Mouse (Mus musculus) lung, postnatal 14 days (tissue): ENCODE measurements around the gene Cdc34b.

Source experiments
- DNase-seq: peaks from one replicate; pipeline ENCODE4 v3.0.0; 2021

Cdc34b gene

DNA sequence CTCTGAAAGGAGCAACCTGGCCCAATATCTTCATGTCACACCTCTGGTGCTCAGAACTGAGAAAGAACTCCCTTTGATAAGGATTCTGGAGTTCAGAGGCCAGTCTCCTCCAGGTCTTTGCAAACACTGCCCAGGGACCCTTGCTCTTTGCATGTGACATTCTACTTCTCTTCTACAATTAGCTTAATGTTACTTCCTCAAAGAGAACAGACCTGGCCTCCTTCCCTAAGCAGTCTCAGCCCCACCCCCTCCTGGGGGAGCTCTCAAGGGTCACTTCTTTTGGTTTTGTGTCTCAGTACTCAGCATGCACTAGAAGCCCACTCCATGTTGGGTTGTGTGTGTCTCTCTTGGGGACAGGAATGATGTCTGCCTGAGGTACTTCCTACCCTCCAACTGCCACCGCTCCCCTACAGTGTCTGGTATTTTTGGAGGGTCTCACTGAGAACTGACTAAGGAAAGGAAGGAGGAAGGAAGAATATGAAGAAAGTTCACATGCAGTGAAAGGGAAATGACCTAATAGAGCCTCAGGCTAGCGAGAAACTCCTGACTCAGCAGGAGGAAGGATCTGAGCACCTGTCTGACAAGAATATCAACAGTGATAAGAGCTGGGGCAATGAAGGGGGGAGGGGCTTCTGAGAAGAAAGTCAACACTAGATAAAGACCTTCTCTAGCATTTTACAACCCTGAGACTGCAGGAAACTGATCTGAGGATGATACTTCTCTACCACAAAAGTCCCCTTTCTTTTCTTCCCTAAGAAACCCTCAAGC is 11.5 kb downstream of the Cdc34b start:
- no peak for DNase-seq

- no peak for DNase-seq
Observed at GRCm38 (mm10) chr11:94759916-94760315, 18.3 kb downstream of the Cdc34b start.

- DNase-seq = no peak
Observed at GRCm38 (mm10) chr11:94760364-94760763, 18.8 kb downstream of the Cdc34b start.

DNA sequence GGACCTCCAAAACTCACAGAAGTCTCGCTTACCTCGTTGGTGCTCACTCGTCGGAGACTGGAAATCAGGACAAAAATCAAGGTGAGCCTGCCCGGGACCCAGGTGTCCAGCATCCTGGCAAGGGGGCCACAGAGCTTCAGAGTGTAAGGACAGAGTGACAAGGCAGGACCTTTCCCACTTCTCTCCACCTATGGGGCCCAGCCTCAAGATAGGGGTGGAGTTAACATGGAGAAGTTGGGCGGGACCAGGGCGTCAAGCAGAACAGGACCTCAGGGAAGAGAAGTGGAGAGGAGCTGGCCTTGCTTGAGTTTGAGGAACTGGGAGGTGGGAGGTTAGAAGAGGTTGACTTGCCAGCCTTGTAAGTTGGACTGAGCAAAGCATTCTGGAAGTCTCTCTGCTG is 19.2 kb downstream of the Cdc34b start:
- no peak for DNase-seq

- no peak for DNase-seq
Observed at GRCm38 (mm10) chr11:94762281-94762680, 20.7 kb downstream of the Cdc34b start.

DNA sequence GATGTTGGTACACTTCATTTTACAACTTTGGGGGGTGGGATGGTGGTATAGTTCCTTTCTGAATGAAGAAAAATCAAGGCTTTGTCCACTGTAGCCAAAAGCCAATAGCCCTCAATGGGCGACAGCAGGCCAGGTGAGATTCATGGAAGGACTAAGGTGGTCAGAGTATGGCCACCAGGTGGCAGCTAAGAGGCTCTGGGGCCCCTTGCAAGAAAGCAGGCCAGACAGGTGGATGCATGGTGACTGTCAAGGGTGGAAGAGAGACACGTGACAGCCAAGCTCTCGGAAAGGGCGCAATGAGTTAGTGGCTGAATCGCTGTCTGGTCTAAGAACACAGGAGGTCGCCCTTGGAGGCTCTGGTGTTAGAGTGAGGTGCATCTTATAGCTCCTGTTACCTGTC is 21.2 kb downstream of the Cdc34b start:
- no peak for DNase-seq

DNA sequence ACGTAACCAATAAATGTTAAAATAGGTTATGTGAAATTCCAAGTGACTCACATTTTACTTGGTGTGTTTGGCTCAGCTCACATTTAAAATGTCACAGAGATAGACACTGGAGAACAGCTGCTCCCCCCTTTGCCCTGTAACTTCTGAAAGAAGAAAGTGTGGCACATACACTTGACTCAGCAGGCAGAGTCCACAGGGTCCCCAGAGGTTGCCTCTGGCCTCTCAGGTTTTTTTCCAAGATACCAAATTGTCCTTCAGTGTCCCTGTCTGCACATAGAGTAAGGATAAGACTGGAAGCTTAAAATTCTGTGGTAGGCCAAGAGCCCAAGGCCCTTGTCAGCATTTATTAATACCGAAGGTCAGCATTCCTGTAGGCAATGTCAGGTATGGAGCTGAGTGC is 25.7 kb downstream of the Cdc34b start:
- no peak for DNase-seq

DNA sequence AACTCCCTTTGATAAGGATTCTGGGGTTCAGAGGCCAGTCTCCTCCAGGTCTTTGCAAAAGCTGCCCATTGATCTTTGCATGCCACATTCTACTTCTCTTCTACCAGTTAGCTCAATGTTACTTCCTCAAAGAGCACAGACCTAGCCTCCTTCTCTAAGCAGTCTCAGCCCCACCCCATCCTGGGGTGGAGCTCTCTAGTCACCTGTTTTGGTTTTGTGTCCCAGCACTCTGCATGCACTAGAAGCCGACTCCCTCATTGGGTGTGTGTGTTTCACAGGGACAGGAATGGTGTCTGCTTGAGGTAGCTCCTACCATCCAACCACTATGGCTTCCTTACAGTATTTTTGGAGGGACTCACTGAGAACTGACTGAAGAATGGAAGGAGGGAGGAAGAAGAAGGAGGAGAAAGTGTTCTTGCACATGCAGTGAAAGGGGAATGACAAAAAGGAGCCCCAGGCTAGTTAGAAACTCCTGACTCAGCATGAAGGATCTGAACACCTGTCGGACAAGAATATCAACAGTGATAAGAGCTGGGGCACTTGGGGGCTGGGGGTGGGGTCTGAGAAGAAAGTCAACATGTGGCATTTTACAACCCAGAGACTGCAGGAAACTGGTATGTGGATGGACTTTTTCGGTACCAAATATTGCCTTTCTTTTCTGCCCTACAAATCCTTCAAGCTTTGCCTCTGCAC is 30.9 kb downstream of the Cdc34b start:
- no peak for DNase-seq

DNA sequence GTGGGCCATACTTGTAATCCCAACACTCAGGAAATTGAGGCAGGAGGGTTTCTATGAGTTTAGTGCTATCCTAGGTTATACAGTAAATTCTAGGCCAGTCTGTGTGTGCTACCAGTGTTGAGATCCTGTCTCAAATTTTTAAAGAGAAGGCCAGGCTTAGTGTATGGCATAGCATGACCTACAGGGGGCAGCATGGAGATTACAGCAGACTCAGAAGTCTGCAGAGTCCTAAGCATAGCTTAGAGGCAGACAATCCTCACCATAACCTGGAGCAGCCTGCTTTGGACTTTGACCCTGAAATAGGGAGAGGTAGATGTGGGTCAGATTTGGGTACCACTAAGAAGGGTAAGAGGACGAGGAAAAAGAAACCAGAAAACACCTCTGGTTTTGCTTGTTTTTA is 32.3 kb downstream of the Cdc34b start:
- no peak for DNase-seq

DNA sequence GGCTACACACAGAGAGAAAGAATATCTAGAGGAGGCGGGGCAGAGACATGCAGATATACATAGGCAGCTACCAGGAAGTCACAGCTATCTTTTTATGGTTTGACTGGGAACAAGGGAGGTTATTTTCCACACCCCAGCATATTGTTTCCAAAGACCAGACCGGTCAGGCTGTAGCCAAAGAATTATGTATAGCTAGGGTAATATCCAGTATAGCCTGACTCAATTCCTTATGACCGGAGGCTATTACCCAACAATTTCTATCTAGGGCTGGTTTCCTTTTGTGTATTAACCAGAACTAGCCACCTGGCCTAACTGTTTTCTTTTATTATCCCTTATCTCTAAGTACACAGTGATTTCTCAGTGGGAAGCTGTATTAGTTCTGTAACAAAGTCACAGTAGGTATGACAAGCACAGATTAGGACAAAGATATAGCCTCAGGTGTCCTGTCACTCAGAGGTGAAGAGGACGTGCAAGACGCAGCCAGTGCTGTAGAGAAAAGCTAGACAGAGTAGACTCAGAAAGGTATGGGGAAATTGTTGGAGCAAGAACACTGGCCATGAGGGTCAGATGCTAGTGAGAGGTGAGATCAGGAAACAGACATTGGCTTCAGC is 33.4 kb downstream of the Cdc34b start:
- no peak for DNase-seq

- no peak for DNase-seq
Observed at GRCm38 (mm10) chr11:94782603-94783002, 41.0 kb downstream of the Cdc34b start, which contains the start of gene Tmem92. Tmem92 (minus strand) TSS chr11:94782703.

DNA sequence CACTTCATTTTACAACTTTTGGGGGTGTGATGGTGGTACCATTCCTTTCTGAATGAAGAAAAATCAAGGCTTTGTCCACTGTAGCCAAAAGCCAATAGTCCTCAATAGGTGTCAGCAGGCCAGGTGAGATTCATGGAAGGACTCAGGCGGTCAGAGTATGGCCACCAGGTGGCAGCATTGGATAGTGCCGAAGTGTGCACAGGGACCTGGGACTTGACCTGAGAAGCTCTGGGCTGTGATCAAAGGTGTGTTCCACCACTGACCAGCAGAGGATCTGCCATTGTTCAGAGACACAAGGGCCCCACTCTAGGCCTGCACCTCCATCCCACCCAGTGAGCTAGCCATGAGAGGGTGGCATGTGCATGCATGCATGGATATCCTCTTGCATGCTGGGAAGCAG is 43.7 kb downstream of the Cdc34b start:
- peak; percentile 78 for DNase-seq

DNA sequence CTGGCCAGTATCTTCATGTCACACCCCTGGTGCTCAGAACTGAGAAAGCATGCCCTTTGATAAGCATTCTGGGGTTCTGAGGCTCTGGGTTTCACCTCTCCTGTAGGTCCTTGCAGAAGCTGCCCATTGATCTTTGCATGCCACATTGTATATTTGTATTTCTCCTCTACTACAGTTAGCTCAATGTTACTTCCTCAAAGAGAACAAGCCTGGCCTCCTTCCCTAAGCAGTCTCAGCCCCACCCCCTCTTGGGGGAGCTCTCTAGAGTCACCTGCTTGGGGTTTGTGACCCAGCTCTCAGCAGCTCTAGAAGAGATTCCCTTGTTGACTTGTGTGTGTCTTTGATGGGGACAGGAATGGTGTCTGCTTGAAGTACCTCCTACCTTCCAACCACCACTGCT is 50.1 kb downstream of the Cdc34b start:
- no peak for DNase-seq
